Mouse (Mus musculus) stomach, embryonic 16.5 days (tissue): ENCODE measurements around the gene Efhc1. TPM values are rescaled to one million over a fixed set of nuclear protein-coding genes. Genes with fewer than 3 reads are reported as not detected.

Experiments
- ATAC-seq: fragments of 200-750 bp; cut with Nextera tagmentation; 2 replicates; pipeline ENCODE4 v1.8.0; 2017; ENCODE audit warnings: moderate number of reproducible peaks, moderate TSS enrichment; ENCODE audit not compliant: insufficient read depth, low FRiP score
- H3K27ac ChIP-seq: fragments of 300-500 bp; sonication (generic); 2 replicates; pipeline ENCODE4 v1.5.1; 2014; ENCODE audit warnings: low read length
- H3K27me3 ChIP-seq: fragments of 300-500 bp; sonication (generic); 2 replicates; pipeline ENCODE4 v1.6.1; 2014; ENCODE audit warnings: low read length, control low read depth, mixed read lengths; ENCODE audit not compliant: control insufficient read depth, insufficient read depth
- H3K36me3 ChIP-seq: fragments of 300-500 bp; sonication (generic); 2 replicates; pipeline ENCODE4 v1.6.1; 2014; ENCODE audit warnings: low read length; ENCODE audit not compliant: control insufficient read depth, insufficient read depth
- H3K4me1 ChIP-seq: fragments of 300-500 bp; sonication (generic); 2 replicates; pipeline ENCODE4 v1.6.1; 2014; ENCODE audit warnings: low read length, control low read depth, mixed read lengths; ENCODE audit not compliant: control insufficient read depth, insufficient read depth
- H3K4me2 ChIP-seq: fragments of 300-500 bp; sonication (generic); 2 replicates; pipeline ENCODE4 v1.6.1; 2014; ENCODE audit warnings: low read depth, low read length, mixed read lengths
- H3K4me3 ChIP-seq: fragments of 300-500 bp; sonication (generic); replicated peaks from 2 replicates; pipeline ENCODE4 v1.5.1; 2014; ENCODE audit warnings: mild to moderate bottlenecking, low read length
- H3K9ac ChIP-seq: fragments of 300-500 bp; sonication (generic); 2 replicates; pipeline ENCODE4 v1.6.1; 2014; ENCODE audit warnings: low read length
- H3K9me3 ChIP-seq: fragments of 300-500 bp; sonication (generic); replicated peaks from 2 replicates; pipeline ENCODE4 v1.6.1; 2016; ENCODE audit warnings: low read length, control low read depth; ENCODE audit not compliant: control insufficient read depth
- WGBS: fragments of 180-500 bp; shearing (Covaris S2); extraction: QIAGEN DNeasy Blood & Tissue Kit; methylation state at CpG from one replicate; pipeline ENCODE4 v1.1.7; 2014; 5-methylcytosine and 5-hydroxymethylcytosine counted together
- polyA plus RNA-seq: library from polyadenylated mRNA; unstranded; fragments of >200 nt; fragmentation: Nextera tagmentation; extraction: Ambion mirVana; gene quantifications from 2 replicates; pipeline ENCODE4 v1.2.1, GENCODE M21; 2015

The Efhc1 gene
- polyA plus RNA-seq, 1 experiment from 2014 or later = 2.5 TPM

DNA sequence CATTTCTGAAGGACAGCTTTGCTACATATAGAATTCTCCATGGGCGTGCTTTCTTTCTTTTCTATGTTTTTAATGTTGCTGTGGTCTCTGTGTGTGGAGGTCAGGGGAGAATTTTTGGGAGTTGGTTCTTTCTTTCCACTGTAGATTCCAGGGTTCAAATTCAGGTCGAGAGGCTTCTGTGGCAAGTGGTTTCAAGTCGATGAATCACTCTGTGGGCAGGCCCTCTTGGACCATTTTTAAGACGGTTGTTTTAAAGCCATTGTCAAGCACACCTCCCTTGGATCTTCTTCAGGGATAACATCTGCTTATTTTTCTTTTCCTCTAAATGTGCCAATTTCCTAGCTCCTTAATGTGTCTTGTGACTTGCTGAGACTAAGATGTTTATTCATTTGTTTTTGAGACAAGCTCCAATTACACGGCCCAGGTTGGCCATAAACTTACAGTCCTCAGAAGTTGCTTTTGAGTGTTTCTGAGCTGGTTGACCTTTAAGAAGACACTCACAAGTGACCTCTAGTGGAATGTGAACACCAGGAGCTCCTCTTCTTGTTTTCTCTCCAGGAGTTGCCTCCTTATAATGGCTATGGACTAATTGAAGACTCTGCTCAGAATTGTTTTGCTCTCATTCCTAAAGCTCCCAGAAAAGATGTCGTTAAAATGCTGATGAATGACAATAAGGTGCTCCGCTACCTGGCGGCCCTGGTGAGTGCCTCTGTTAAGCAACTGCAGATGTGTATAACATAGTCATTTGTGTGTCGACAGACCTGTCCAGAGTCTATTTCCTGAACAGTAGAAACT is 23.1 kb downstream of the Efhc1 start:
- Histone ChIP-seq H3K4me2 (no peak overlapping the region), H3K36me3 (no peaks in the 10 kb centered on the region), H3K27me3 (no peaks in the 10 kb centered on the region), H3K27ac (no peak overlapping the region), H3K4me3 (no peak overlapping the region), H3K4me1 (no peaks in the 10 kb centered on the region), H3K9ac (no peak overlapping the region), H3K9me3 (no peaks in the 10 kb centered on the region)
- ATAC-seq = no peak
- 63% methylated on average over 9 of the region's 9 CpGs for WGBS

DNA sequence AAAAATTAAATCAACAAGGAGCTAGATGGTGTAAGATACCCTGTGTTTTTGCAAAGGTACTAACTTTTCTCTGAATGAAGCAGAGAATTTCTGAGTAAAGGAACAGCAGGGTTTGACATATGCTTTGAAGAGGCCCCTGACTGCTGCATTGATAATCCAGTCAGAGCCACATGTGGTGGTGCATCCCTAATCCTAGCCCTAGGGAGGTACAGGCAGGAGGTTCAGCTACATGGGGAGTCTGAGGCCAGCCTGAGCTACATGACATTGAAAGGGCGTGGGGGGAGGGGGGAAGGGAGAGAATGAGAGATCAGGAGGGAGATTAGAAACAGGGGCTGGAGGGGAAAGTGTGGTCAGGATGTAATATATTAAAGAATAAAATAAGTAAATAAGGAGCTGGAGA is 29.1 kb downstream of the Efhc1 start:
- no peak overlapping the region for H3K4me2 ChIP-seq
- no peaks in the 10 kb centered on the region for H3K27me3 ChIP-seq
- no peak overlapping the region for H3K9ac ChIP-seq
- H3K4me1 ChIP-seq = no peaks in the 10 kb centered on the region
- ATAC-seq = no peak
- no peaks in the 10 kb centered on the region for H3K36me3 ChIP-seq
- no peaks in the 10 kb centered on the region for H3K9me3 ChIP-seq
- 77% methylated on average over 1 of the region's 1 CpGs for WGBS
- H3K27ac ChIP-seq = no peak overlapping the region
- no peak overlapping the region for H3K4me3 ChIP-seq

DNA sequence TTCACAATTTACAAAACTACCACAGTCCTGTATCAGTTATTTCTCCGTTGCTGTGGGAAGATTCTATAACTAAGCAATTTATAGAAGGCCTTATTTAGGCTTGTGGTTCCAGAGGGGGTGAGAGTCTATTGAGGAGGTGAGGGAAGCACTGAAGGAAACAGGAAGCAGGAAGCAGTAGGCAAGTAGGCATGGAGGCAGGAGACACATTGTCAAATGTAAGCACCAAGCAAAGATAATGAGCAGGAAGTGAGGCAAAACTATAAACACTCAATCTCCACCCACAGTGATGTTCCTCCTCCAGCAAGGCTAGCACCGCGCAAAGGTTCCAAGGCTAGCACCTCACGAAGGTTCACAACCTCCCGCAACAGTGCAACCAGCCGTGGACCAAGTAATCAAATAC is 30.3 kb downstream of the Efhc1 start:
- Histone ChIP-seq H3K27me3 (no peaks in the 10 kb centered on the region), H3K27ac (no peak overlapping the region), H3K4me2 (no peak overlapping the region), H3K9me3 (no peaks in the 10 kb centered on the region), H3K4me1 (no peaks in the 10 kb centered on the region), H3K4me3 (no peak overlapping the region), H3K9ac (no peak overlapping the region), H3K36me3 (no peaks in the 10 kb centered on the region)
- ATAC-seq = no peak
- WGBS = 91% methylated on average over 6 of the region's 6 CpGs

DNA sequence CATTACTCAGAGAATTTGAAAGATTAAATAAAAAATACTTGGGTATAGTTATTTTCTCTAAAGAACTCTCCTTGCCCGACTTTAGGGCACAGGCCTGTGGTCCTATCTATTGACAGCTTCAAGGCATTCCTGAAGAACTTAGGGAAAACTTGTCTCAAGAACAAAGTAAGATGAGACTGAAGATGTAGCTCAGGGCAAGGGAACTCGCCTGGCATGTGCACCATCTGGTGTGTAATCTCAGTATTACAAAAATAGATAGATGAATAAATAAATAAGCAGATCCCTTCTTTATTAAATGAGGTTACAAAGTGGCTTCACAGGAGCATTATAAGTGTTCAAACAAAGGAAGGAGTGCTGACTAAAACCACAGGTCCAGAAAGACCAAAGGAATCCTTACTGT is 32.7 kb downstream of the Efhc1 start:
- H3K4me1 ChIP-seq = no peaks in the 10 kb centered on the region
- no peak overlapping the region for H3K4me3 ChIP-seq
- no peak overlapping the region for H3K9ac ChIP-seq
- no peak overlapping the region for H3K27ac ChIP-seq
- no peaks in the 10 kb centered on the region for H3K9me3 ChIP-seq
- no peak overlapping the region for H3K4me2 ChIP-seq
- no peaks in the 10 kb centered on the region for H3K27me3 ChIP-seq
- H3K36me3 ChIP-seq = no peaks in the 10 kb centered on the region
- ATAC-seq = no peak
- WGBS = 70% methylated on average over 2 of the region's 2 CpGs

DNA sequence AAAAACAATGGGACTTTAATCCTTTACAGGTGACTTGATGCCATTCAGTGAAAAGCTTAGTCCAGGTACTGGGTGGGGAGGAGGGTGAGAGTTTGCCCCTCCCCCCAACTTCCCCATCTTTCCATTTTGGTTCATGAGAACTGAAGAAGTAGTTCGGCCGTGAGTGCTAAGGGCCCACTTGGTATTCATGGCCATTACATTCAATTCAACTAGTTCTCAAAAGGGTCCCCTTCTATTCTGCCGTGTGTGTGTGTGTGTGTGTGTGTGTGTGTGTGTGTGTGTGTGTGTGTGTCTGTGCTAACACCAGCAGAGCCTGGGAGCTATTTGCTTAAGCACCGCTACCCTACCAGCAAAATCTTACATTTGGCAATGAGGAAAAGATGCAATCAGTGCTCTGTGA is 33.2 kb downstream of the Efhc1 start:
- no peaks in the 10 kb centered on the region for H3K4me1 ChIP-seq
- H3K4me2 ChIP-seq = no peak overlapping the region
- ATAC-seq = no peak
- H3K4me3 ChIP-seq = no peak overlapping the region
- H3K9me3 ChIP-seq = no peaks in the 10 kb centered on the region
- H3K27me3 ChIP-seq = no peaks in the 10 kb centered on the region
- no peaks in the 10 kb centered on the region for H3K36me3 ChIP-seq
- H3K27ac ChIP-seq = no peak overlapping the region
- H3K9ac ChIP-seq = no peak overlapping the region
- 66% methylated on average over 4 of the region's 4 CpGs for WGBS

DNA sequence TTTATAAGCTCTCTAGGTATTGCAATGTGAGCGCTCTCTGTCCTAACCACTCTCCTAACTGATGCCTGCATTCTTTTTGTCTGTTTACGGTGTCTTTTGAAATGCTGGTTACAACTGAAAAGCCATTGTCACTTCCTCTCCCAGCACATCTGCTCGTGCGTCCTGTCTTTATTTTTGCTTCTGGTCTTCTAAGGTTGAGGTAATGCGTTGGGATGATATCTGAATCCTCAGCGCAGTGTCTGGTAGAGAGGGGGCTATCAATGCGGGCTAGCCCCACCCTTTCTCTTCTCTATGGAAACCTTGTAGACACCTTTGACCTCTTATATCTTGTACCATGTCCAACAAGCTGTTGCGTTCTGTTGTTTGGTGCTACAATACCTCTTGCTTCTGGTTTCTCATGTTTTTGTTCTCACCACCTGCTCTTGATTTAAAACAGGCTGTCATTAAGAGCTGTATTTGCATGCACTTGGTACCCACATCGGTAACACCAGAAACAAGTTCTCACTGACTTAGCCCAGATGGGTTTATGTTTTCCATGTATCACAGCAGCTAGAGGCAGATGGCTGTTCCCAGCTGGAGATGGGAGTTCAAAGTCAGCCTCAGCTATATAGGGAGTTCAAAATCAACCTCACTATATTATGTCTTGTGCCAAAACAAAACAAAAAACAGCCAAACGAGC is 35.1 kb downstream of the Efhc1 start:
- WGBS = 65% methylated on average over 10 of the region's 10 CpGs
- H3K36me3 ChIP-seq = no peaks in the 10 kb centered on the region
- no peak for ATAC-seq
- no peak overlapping the region for H3K9ac ChIP-seq
- H3K4me2 ChIP-seq = no peak overlapping the region
- H3K27me3 ChIP-seq = no peaks in the 10 kb centered on the region
- no peaks in the 10 kb centered on the region for H3K9me3 ChIP-seq
- no peaks in the 10 kb centered on the region for H3K4me1 ChIP-seq
- H3K4me3 ChIP-seq = no peak overlapping the region
- H3K27ac ChIP-seq = no peak overlapping the region

DNA sequence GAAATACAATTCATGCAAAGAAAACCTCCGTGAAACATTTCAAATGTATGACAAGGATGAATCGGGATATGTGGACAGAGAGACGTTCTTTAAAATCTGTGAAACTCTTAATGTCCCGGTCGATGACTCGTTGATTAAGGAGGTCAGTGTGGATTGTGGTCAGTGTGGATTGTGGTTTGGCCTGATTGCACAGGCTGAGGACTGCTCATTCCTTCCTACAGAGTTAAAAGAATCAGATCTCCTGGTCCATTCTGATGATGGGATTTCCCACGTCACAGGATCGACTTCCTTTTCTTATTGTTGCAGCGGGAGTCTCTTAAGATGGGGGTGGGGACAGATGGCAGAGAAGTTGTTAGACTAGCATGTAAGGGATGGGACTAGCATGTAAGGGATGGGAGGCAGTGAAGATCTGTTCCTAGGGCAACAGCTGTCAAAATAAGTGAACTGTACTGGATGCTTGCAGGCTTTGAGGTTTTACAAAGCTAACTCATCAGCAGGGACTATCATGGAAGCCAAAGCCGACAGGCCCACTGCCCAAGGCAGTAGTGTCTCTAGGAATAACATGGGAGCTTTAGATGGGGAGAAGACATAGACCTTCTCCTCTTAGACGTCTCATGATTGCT is 38.1 kb downstream of the Efhc1 start:
- ATAC-seq = no peak

DNA sequence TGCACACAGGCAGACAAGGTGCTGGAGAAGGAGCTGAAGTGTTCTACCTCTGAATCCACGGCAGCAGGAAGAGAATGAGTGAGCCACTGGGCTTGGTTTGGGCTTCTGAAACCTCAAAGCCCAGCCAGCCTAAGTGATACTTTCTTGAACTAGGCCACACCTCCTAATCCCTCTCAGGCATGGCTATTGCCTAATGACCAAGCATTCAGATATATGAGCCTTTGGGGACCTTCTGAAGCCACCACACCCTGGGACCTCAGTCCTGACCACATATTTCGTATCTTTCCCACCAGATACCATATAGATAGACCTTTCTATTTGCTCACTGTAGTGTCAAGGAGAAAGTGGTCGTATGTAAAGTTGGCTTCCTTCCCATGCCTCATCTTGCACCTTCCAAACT is 42.3 kb downstream of the Efhc1 start:
- no peaks in the 10 kb centered on the region for H3K4me1 ChIP-seq
- no peaks in the 10 kb centered on the region for H3K9me3 ChIP-seq
- no peak overlapping the region for H3K4me2 ChIP-seq
- no peak overlapping the region for H3K9ac ChIP-seq
- no peaks in the 10 kb centered on the region for H3K36me3 ChIP-seq
- H3K27ac ChIP-seq = no peak overlapping the region
- H3K27me3 ChIP-seq = no peaks in the 10 kb centered on the region
- H3K4me3 ChIP-seq = no peak overlapping the region
- WGBS = 85% methylated on average over 3 of the region's 3 CpGs
- ATAC-seq = no peak

More for the DNA sequence above, 38.1 kb downstream of the Efhc1 start:
- H3K9me3 ChIP-seq = no peaks in the 10 kb centered on the region
- no peak overlapping the region for H3K9ac ChIP-seq
- no peak overlapping the region for H3K4me3 ChIP-seq
- H3K4me1 ChIP-seq = no peaks in the 10 kb centered on the region
- no peaks in the 10 kb centered on the region for H3K36me3 ChIP-seq
- no peak overlapping the region for H3K27ac ChIP-seq
- no peaks in the 10 kb centered on the region for H3K27me3 ChIP-seq
- no peak overlapping the region for H3K4me2 ChIP-seq
- 87% methylated on average over 11 of the region's 11 CpGs for WGBS

DNA sequence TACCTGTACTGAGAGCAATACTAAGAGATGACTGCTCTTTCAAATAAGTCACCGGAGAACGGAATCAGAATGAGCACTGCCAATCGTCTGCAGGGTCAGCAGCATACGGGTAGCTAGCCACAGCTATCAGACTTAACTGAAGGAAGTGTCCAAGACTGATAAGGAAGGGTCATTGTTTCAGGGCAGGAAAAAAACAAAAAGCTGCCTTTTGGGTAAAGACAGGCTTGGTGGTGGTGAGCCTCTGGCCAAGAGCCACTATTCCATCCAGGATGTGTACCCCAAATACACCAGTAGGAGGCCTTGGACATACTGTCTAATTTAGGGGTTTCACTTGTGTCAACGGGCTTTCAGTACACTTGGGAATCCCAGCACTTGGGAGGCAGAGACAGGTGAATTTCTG is 42.9 kb downstream of the Efhc1 start:
- Histone ChIP-seq H3K27ac (no peak overlapping the region), H3K9ac (no peak overlapping the region), H3K4me3 (no peak overlapping the region), H3K4me2 (no peak overlapping the region), H3K27me3 (no peaks in the 10 kb centered on the region), H3K36me3 (no peaks in the 10 kb centered on the region), H3K4me1 (no peaks in the 10 kb centered on the region), H3K9me3 (no peaks in the 10 kb centered on the region)
- 78% methylated on average over 5 of the region's 5 CpGs for WGBS
- ATAC-seq = no peak
